Mouse (Mus musculus): ENCODE measurements around the gene Lhfp. TPM values are rescaled to one million over a fixed set of nuclear protein-coding genes. Genes with fewer than 3 reads are reported as not detected.

The Lhfp gene
- total RNA-seq, 2 experiments from 2014 or later, result 24.4 to 28.7 TPM

Other genes with a start within 250 kb of the Lhfp start
- 10 to 100 TPM; 33.8 to 40.6 TPM for gene Cog6, start 24.3 kb upstream of the Lhfp start, total RNA-seq (2021)